In genomic region chr10:117377431-117378290, GRCm38 (mm10) we compare ENCODE assay signal across 8 mouse cellular contexts. TPM values are rescaled to one million over a fixed set of nuclear protein-coding genes. Genes with fewer than 3 reads are reported as not detected.
DNase-seq lines count a peak whose midpoint lies in the region; ATAC-seq and TF ChIP-seq lines count a peak whose summit lies in the region.

No protein-coding gene starts in this region.

- H3K4me2 ChIP-seq in heart, embryonic 12.5 days, result peak overlapping the region; percentile 61
- peak overlapping the region; percentile 77 for H3K4me2 ChIP-seq in heart, embryonic 16.5 days (ENCODE audit: low read depth, low read length)

- H3K27ac ChIP-seq in heart, embryonic 12.5 days (ENCODE audit: poor library complexity, severe bottlenecking), result no peak overlapping the region
- H3K27ac ChIP-seq in heart, embryonic 16.5 days (ENCODE audit: low read length), result no peak overlapping the region

- peak overlapping the region; percentile 28 for H3K4me3 ChIP-seq in heart, embryonic 12.5 days
- H3K4me3 ChIP-seq in G1E (ENCODE audit: low read depth, low read length), result peak overlapping the region; percentile 93; the same call in 1 of the 2 replicates
- H3K4me3 ChIP-seq in heart, embryonic 16.5 days (ENCODE audit: low read length), result peak overlapping the region; percentile 98

- no peak for DNase-seq in heart, adult 9 months (ENCODE audit: low spot score in 2 of 2)
- no peak for DNase-seq in G1E (ENCODE audit: low spot score)
- DNase-seq in ovary, postnatal 10 days (ENCODE audit: low spot score), result no peak
- DNase-seq in thymus, postnatal 4 days, result no peak

- peaks cover 10% of the 10 kb centered on the region for H3K4me1 ChIP-seq in heart, embryonic 12.5 days (replicated peaks)
- peaks cover 21% of the 10 kb centered on the region for H3K4me1 ChIP-seq in G1E (ENCODE audit: insufficient read depth, low read depth, low read length)
- peaks cover 12% of the 10 kb centered on the region for H3K4me1 ChIP-seq in heart, embryonic 16.5 days (ENCODE audit: control insufficient read depth, insufficient read depth, low read length)

- H3K27me3 ChIP-seq in heart, embryonic 12.5 days (replicated peaks), result no peaks in the 10 kb centered on the region
- no peaks in the 10 kb centered on the region for H3K27me3 ChIP-seq in G1E (ENCODE audit: insufficient read depth, low read length)
- H3K27me3 ChIP-seq in heart, embryonic 16.5 days (ENCODE audit: control insufficient read depth, insufficient read depth, low read length), result no peaks in the 10 kb centered on the region

- no peaks in the 10 kb centered on the region for H3K9me3 ChIP-seq in heart, embryonic 12.5 days (replicated peaks)
- H3K9me3 ChIP-seq in G1E (replicated peaks), result no peaks in the 10 kb centered on the region
- H3K9me3 ChIP-seq in heart, embryonic 16.5 days (replicated peaks; ENCODE audit: control insufficient read depth, low read length), result no peaks in the 10 kb centered on the region

- no peak for TF ChIP-seq CTCF in G1E (IDR thresholded peaks at IDR 0.05; ENCODE audit: low read depth, low read length)

- WGBS in heart, embryonic 12.5 days, result 22% methylated on average over 16 of the region's 16 CpGs
- 24% methylated on average over 16 of the region's 16 CpGs for WGBS in heart, embryonic 16.5 days

- H3K9ac ChIP-seq in heart, embryonic 12.5 days, result no peak overlapping the region
- peak overlapping the region; percentile 100 for H3K9ac ChIP-seq in heart, embryonic 16.5 days (ENCODE audit: low read length)

- H3K36me3 ChIP-seq in heart, embryonic 12.5 days, result no peaks in the 10 kb centered on the region
- H3K36me3 ChIP-seq in G1E (replicated peaks), result no peaks in the 10 kb centered on the region
- no peaks in the 10 kb centered on the region for H3K36me3 ChIP-seq in heart, embryonic 16.5 days (ENCODE audit: control insufficient read depth, insufficient read depth)

- ATAC-seq in heart, embryonic 12.5 days (ENCODE audit: insufficient number of reproducible peaks, low FRiP score), result no peak
- ATAC-seq in G1E (ENCODE audit: extremely low read depth, insufficient number of reproducible peaks, low FRiP score, poor library complexity, severe bottlenecking), result 0 out of 2 replicates have a peak, but pooled peaks have one; percentile 26
- no peak for ATAC-seq in heart, embryonic 16.5 days (replicated peaks; ENCODE audit: extremely low read depth, insufficient read depth, low FRiP score)
- ATAC-seq in megakaryocyte-erythroid progenitor cell, adult 5-6 weeks (replicated peaks; ENCODE audit: low FRiP score, low TSS enrichment, poor library complexity, severe bottlenecking), result peak; percentile 18; the same call in 1 of the 2 replicates
- no peak for ATAC-seq in monocyte, adult 5-6 weeks (replicated peaks; ENCODE audit: insufficient number of reproducible peaks, low FRiP score, low TSS enrichment, poor library complexity, severe bottlenecking)

RNA-seq across cellular contexts. Expression of gene Cpsf6, which starts 2.2 kb away (rescaled TPM):
- 120 TPM in 2 replicates for polyA plus RNA-seq in heart, embryonic 12.5 days (2016; fragmentation: Nextera tagmentation; extraction: Ambion mirVana)
- total RNA-seq in G1E (2014; fragmentation: Nextera tagmentation), result 232 and 244 TPM in 2 replicates
- 142 and 177 TPM in 2 replicates for total RNA-seq in G1E (2017)
- polyA plus RNA-seq in G1E (2012), result 285 and 393 TPM in 2 replicates
- 85.7 and 89.7 TPM in 2 replicates for polyA plus RNA-seq in heart, embryonic 16.5 days (2015; fragmentation: Nextera tagmentation; extraction: Ambion mirVana)
- total RNA-seq in megakaryocyte-erythroid progenitor cell, adult 5-6 weeks (2014; fragmentation: Nextera tagmentation), result 132 and 163 TPM in 2 replicates
- total RNA-seq in megakaryocyte-erythroid progenitor cell, adult 5-6 weeks (2017), result 142 and 153 TPM in 2 replicates
- 73.2 to 128 TPM (median 73.7 TPM) in 3 replicates for total RNA-seq in monocyte, adult 5-6 weeks (2017)

Comparison
In these comparisons a context has a peak if more than half of its experiments do, and no peak if none do; other contexts are left out.
1. ATAC-seq: peak in G1E (single experiment) and megakaryocyte-erythroid progenitor cell, adult 5-6 weeks (single experiment); none in heart, embryonic 12.5 days (single experiment), heart, embryonic 16.5 days (single experiment) and monocyte, adult 5-6 weeks (single experiment).
2. H3K4me3 ChIP-seq: peak in every context shown above with its lines; median percentile 98 in heart, embryonic 16.5 days; 93 in G1E; 28 in heart, embryonic 12.5 days.